Mouse (Mus musculus): Measurements from ENCODE around the gene Zfp618.

Zfp618 gene

DNA sequence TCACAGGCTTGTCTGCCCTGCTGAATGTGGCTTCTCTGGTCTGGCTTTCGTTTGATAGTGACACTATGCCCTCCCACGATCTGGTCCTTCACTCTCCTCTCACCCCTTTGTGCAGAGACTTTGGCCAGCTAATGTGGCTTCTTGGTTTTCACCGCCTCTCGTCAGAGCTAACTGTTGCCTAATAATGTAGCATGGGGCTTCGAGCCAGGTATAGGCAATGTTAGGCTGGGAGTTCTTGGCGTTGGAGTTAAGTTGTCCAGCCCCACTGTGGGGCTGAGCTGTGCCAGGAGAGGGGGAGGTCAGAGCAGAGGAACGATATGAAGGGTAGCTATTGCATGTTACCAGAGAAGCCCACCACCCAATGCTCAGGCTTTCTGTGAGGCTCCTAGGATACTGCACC lies 34.5 kb downstream of the Zfp618 start:
- DNase-seq, result no peak

DNA sequence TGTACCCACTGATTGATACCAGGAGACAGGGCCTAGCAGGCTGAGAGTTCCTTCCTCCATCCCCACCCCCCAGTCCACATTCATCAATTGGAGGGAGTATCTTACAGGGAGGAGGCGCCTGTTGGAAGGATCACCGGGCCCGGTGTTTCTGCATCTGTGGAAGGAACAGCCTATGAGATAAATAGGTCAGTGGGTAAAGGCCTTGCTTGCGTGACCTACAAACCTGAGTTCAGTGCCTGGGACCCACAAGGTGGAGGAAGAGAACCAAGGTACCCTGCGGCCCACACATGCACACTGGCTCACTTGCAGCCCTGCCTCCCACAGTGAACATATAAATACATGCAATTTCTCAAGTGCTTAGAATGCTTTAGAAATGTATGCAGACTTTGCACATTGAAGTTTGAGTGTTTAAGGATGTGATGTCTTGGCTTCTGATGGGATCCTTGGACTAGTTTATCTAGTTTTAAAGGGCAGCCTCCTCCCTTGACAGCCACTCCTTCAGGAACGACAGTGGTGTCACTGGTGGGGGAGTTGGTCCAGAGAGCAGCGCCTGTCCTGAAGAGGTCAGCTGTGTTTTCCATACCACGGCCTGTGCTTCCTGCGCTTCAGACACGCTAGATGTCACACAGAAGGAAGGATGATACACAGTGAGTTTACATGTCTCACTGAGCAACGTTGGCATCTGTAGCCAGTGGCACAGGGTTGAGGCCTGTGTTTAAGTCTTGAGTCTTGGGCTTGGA lies 35.1 kb downstream of the Zfp618 start:
- peak; percentile 18 for DNase-seq

DNA sequence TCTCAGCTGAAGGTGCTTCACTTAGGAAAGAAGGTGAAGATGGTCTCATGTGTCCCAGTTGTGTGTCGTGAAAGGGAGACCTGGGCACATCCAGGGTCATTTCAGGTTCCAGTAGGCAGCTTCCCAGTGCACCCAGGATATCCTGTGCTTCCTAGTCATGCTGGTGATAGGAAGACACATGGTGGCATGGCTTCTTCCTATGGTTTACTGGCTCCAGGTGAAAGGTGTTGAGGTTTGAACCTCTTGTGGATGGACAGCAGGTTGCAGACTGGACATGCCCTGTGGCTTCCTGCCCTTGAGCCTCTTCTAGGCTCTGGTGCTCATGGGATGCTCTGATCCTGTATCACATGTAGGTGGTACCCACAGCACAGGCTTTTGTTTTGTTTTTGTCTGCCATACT lies 37.0 kb downstream of the Zfp618 start:
- DNase-seq, result no peak

DNA sequence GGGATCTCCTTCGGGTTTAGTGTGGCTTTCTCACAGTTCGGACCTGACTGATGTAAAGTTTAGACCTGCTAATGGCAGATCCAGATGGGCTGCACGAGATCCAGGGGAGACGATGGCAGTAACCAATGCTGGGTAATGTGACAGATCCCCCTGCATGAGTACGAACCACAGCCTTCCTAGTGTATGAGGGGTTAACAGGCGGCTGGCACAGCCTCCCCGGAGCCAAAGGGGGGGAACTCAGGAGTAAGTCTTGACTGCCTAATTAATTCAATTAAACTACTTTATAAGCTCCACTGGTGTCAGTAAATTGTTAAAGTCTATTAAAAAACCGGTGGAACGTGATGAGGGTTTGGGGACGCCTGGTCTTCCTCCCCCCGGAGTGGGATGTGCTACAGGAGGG lies 39.1 kb downstream of the Zfp618 start:
- DNase-seq, result no peak

DNA sequence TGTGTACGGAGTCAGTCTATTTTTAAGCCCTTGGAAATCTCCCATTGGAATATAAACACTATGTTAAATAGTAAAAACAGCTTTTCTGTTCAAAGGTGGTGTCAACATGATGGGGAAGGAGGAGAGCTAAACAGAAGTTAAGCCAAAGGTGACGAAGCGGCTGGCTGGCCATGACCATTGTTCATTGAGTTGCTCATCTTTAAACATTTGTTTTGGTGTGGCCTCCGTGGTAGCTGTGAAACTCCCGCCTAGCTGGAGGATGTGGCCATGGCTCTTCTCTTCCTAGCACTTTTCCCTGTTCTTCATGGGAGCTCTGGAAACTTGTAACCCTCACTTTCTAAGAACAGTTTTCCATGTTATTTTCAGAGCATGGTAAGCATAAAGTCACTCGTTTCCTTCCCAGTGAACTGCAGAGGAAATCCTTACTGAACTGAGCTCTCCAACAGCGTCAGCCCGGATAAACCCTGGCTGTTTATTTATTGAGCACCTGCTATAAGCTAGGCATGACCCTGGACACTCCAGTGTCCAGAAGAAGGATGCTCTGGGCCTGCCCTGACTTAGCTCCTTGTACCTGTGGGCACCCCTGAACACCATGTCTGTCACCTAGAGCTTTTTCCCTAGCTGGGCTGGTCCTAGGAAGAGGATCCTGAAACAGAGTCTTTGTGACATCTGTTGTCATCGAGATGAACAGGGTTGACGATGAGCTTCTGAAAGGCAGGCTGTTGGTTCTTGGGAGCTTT lies 40.2 kb downstream of the Zfp618 start:
- DNase-seq, result no peak

DNA sequence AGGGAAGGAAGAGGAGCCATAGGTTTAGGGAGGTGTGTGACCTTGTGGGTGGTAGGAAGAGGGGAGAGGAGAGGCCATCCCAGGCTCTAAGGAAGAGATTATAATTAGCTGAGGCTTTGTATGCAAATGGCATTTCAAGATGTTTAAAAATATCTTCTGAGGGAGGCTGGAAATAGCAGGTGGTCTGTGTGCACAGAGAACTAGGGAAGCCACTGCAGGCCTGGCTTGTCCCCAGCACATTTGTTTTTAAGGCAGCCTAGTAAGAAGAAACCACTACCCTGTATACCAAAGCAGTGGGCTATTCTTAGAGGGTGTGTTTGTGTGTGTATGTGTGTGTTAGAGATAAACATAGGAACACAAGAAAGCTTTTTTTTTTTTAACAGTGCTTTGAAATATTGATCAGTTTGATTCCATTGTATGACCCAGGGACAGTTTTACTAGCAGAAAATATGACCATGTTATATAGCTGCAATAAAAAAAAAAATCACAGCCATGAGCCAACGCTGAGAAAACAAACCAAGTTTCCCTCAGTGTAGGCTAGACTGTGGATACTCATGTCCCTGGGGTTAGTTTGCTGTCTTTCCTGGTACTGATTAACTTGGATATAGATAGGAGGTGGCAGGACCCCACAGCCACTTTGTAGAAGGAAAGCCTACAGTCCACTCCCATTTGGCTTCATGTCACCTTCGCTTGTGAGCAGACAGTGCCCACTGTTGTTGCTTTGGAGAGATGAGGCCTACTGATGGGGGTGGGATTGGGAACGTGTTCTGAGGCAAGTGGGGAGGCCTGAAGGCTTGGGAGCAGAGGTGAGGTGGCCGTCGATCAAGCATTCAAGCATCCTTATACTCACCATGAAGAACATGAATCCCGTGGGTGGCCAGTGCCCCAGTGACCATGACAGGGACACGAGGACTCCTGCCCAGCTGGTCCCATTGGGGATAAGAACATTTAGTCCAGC lies 41.1 kb downstream of the Zfp618 start:
- no peak for DNase-seq

DNA sequence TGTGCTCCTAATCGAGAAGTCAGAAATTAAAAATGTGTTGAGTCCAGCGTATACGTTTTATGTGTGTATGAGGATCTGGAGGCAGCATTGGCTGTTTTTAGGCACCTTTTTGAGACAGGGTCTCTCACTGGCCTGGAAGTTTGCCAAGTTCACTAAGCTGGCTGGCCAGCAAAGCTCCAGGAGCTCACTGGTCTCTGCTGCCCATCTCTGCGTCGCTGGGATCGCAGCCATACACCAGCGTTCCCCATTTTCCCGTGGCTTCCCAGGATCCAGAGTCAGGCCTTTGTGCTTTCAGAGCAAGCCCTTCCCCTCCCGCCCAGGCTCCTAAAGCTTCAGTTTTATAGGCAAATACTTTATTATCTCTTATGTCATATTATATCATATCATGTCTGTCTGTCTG lies 42.8 kb downstream of the Zfp618 start:
- no peak for DNase-seq

DNA sequence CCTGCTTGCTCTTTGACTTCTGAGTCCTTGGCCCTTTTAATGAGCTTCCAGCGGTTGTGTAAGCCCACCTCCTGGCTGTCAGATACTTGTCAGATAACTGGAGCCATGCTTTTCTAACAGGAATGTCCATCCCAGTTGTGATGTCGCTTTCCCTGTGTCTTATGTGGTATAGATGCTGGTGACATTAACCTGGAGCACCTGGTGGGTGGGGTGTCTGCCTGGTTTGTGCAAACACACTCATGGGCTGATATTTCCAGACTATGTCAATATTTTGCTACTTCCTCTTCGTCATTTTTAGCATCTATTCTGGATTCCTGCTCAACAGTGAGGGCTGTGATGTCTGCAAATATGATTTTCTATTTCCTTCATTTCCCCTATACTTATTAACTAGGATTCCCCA lies 43.4 kb downstream of the Zfp618 start:
- no peak for DNase-seq

DNA sequence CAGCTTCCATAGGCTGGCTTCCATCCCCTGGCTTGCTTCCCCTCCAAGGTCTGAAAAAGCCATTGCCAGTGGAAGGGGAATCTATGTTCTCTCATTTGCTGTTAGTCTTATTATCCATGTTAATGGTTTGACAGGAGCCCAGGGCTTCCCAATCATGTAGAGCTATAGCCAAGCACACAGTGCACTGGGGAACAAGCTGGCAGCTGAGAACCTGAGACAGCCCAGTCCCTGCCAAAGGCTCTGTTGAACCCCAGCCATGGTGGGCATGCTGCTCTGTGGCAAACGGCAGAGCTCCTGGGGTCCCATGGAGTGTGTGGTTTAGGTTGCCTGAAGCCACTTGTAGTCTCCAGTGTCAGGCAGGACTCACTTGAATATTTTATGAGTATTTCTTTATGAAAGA lies 44.4 kb downstream of the Zfp618 start:
- DNase-seq, result no peak

DNA sequence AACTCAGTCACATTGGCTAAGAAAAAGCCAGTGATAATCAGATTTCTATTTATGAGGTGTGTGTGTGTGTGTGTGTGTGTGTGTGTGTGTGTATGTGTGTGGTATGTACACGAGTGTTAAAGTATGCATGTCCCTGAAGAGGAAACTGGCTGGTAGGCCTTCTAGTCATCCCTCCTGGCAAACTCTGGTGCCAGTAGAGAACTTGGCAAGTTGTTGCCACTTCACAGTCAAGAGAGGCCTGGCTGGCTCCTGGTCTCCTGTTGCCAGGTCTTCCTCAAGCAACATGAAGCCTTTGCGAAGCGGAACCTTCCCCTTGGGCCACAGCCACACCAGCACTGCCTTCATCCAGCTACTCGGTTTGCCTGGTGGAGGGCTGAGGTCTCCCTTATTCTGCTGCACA lies 44.9 kb downstream of the Zfp618 start:
- no peak for DNase-seq

DNA sequence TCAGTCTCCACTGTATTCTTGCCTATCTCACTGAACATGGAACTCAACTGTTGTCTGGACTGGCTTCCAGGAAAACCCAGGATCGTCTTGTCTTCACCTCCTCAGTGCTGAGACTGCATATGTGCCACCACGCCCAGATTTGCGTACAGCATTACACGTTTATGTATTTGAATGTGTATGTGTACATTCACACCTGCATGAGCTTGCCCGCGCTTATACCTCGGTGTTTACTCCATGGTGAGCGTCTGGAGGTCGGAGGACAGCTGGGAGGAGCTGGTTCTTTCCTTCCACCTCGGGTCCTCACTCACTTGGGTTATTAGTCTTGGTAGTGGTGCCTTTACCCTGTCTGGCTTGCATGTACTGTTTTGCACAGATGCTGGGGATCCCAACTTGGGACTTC lies 53.2 kb downstream of the Zfp618 start:
- no peak for DNase-seq

DNA sequence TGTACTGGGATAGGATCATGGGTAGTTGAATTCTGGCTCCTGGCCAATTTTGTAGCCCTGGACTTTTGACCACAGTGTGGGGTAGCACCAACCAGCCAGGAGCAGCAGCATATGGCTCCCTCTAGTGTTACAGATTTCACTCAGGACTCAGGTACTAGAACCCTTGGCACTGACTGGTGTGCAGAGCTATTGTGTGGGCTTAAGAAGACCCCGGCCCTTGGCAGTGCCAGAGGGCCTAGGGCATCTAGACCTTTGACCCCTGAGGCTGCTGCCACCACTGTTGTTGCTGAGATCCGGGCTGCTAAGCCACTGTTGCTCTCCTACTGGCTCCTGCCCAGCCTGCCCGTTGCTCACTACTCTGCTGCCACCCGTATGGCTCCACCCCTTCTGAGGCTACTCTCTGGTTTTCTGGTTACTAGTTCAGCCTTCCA lies 54.1 kb downstream of the Zfp618 start:
- DNase-seq, result peak; percentile 20

DNA sequence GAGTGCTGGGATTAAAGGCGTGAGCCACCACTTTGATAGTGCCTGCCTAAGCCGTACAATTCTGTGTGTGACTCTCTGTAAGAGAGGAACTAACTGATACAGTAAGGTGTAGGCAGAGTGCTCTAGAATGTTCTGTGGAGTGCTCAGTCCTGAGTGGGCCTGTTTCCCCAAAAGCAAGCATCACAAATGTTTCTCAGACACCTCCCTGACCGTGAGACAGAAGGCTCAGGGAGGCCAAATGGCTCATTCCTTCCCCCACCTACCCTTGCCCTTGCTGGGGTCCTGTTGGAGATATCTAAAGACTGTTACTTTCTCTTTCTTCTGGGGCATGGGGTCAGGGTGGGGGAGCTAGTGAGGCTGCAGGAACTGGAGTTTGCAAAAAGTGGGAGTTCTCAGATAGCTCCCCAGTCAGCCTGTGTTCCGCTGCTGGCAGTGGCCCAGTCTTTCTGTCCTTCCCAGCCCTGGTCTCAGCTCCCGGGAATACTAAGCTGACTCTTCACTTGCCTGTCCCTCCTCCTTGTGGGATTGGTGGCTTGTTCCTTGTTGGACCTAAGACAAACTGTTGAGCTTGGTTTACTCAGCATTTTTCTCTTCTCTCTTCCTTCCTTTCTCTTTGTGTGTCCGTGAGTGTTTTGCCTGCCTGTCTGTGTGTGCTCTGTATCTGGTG lies 55.8 kb downstream of the Zfp618 start:
- DNase-seq, result peak; percentile 5

DNA sequence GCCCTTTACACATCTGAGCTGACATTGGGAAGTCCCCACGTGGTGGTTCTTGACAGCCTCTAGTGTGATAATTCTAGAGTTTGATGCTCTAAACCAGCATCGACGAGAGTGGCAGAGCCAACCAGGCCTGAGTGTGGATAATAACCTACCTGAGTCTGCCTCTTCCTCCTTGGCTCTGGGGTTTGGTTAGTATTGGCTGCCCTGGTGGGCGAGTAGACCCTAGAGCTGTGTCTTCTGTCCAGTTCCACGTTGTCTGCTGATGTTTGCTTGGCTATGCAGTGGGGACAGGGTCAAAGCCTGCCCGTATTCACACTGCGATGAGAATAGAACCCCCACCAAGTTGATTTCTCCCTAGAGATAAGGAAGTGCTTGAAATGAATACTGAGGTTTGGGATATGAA lies 58.1 kb downstream of the Zfp618 start:
- DNase-seq, result peak; percentile 1

DNA sequence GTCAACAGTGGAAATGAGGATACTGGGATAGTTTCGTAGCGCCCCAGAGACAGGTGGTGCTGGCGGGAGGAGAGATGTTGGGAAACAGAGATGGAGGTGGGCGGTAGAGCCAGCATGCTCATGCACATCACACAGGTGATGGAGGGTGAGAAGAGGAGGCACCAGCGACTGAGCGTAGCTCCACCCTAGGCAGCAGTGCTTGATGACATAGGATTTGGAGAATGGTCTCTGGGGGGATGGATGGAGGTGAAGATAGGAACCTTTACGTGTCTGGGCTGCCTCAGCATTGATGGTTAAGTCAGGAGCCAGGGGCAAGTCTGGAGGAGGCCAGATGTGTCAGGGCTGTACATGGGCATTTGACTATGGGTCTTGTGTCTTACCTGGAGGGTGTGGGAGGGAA lies 58.7 kb downstream of the Zfp618 start:
- DNase-seq, result peak; percentile 1

DNA sequence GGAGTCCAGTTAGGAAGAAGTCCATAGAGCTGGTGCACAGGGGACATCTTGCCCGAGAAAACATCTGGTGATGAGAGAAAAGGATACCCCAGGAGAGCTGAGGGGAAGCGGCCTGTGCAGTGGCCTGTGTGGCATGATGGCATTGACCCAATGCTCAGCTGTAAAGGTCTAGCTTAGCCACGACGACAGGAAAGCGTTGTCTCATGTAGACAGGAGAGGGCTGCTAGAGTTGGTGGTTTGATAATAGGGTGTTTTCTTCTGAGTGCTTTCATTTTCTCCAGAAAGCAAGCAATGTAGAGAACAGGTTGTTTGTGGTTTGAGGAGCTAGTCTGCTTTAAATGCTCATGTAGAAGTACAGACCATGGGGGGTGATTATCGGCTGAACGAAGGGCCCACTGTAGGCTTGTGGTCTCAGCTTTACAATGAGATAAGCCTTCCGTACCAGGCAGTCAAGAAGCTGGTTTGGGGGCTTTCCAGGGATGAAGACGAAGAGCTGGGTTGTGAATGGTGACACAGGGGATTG lies 59.4 kb downstream of the Zfp618 start:
- peak; percentile 3 for DNase-seq

DNA sequence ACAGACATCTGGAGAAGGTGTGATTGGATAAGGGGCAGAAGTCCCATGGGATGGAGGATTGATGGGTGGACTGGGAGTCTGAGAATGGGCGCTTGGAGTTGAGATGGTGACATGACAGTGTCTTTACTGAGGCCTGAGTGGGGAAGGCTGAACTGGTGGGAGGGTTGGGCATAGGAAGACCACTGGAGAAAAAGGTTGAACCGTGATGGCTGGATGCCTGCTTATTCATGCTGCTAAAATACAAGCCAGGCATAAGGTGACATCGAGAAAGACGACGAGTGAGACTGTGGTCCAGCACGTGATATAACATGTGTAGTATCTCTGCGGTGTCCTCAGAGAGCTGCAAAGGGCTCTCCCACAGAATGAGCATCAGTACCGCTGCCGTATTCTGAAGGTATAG lies 59.9 kb downstream of the Zfp618 start:
- no peak for DNase-seq

DNA sequence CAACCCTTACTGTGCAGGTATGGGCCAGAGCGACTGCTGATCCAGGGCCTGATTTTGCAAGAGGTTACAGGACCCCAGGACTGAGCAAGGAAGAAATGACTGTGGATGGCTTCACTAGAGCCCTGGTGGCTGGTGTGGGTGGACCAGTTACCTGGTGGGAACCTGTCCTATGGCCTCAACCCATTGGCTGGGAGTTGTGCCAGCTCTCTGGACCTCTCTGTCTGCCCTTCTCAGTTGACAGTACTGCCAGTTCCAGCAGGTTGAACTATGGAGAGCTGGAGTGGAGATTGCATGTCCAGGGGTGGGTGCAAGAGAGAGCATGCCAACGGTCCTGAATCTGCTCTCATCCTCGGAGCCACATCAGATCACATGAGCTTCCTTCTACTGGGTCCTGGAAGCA lies 60.9 kb downstream of the Zfp618 start:
- no peak for DNase-seq

DNA sequence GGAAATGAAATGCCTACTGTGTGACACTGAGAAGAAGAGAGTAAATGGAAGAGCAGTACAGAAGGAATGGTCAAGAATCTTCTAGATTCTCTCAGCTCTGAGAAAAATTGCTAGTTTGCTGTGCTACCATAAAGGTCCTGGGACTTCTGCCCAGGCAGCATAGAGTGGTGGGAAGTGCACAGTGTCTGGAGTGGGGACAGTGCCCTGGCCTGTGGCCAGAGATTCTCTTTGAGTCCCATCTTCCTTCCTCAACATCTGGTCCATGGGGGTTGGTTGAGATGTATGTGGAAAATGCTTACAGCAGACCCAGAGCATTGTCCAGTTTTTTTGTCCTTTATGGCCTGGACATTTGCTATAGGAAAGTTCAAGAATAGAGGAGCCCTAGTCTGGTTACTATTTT lies 62.1 kb downstream of the Zfp618 start:
- DNase-seq, result peak; percentile 1

DNA sequence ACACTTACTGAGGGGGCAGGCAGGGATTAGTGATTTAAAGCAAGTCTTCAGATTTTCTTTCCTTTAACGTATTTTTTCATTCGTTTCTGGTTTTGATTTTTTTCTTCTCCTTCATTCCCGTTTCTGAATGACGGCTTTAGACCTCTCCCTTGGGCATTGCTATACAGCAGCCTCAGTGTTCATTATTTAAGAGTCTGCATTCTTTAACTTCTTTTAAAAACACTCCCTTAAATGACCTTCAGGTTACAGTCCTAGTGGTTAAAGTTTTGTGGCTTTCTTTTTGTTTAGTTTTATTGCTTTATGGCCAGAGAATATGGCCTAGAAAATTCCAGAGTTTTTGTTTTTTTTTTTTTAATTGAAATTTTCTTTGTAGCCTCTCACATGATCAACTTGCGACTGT lies 64.8 kb downstream of the Zfp618 start:
- DNase-seq, result no peak

DNA sequence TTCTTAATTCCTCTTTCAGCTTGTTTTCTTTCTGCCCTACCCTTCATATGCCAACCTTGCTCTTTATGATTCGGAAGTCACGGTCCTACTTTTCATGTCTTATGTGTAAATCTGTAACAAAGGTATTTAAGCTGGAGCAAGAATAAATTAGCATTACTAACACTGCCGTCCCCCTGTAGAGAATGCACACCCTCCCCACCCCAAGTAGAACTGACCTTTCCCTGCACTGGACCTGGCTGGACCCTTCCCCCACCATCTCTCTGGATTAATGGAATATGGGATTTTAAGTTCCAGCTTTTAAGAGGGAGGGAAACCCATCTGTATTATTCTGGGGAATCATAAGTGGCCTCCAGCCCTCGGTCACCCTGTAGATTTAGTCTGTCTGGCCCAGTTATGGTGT lies 65.9 kb downstream of the Zfp618 start:
- DNase-seq, result no peak

DNA sequence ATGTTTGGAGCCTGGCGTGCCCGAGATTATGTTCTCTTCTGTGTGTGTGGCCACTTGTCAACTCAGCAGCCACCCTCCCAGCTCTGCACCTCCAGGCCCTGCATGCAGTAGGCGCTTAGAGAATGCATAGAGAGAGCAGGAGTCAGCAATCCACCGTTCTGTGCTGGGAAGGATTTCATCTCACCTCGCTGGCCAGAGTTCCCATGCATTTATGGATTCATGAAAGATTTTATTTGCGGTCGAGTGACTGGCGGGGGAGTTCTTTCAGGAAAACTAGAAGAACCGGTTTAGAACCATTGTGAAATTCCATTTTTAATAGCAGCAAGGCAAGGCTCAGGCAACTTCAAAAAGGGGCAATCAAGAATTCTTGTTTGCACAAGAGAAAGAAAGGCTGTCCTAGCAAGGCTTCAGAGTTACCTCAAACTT lies 67.2 kb downstream of the Zfp618 start:
- no peak for DNase-seq

DNA sequence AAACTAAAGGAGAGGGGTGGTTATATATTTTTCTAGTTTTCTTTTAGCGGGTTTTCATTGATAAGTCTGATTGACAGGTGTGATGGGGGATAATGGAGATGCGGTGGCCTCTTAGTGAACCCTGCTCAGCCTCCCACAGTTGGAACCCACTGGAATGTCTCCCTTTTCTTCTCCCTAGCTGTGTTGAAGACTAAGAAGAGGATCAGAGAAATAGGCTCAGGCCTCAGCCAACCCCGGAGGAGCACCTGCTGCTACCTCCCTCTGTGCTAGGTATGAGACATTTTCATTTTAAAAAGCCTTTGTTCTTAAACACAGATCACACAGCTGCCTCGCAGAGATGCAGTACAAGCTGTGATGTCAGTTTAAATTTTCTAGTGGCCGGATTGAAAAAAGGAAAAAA lies 68.4 kb downstream of the Zfp618 start:
- DNase-seq, result no peak

Data from thymus, postnatal 14 days (tissue).